Mouse (Mus musculus) MEL (cell line): ENCODE results near the gene BC035947. TPM values are rescaled to one million over a fixed set of nuclear protein-coding genes. Genes with fewer than 3 reads are reported as not detected.

Experiments
- DNase-seq: peaks from one replicate; pipeline ENCODE4 v3.0.0; 2011; ENCODE audit warnings: low read depth, low spot score
- H3K27ac ChIP-seq: 2 replicates; pipeline ENCODE4 v1.5.1; 2012; ENCODE audit warnings: low read depth, mild to moderate bottlenecking, control low read depth, low read length, moderate library complexity; ENCODE audit not compliant: control insufficient read depth
- H3K27me3 ChIP-seq, 2 experiments: fragments of 150-350 bp in 1 of 2; sonication (generic) in 1 of 2; 2 replicates each; pipeline ENCODE4 v1.6.1; 2012; ENCODE audit warnings: low read length in 2 of 2, mild to moderate bottlenecking in 2 of 2, improper control_type of control experiment in 1 of 2, moderate library complexity in 1 of 2; ENCODE audit not compliant: insufficient read depth in 2 of 2, control insufficient read depth in 1 of 2
- H3K36me3 ChIP-seq, 2 experiments: 2 replicates each; pipeline ENCODE4 v1.6.1; 2012 to 2014; ENCODE audit warnings: low read length in 2 of 2, improper control_type of control experiment in 1 of 2, inconsistent platforms in 1 of 2, mild to moderate bottlenecking in 1 of 2; ENCODE audit not compliant: insufficient read depth in 2 of 2, control insufficient read depth in 1 of 2
- H3K4me1 ChIP-seq, 2 experiments: fragments of 150-350 bp in 1 of 2; sonication (generic) in 1 of 2; 2 replicates each; pipeline ENCODE4 v1.6.1; 2012; ENCODE audit warnings: low read length in 2 of 2, improper control_type of control experiment in 1 of 2, mild to moderate bottlenecking in 1 of 2; ENCODE audit not compliant: insufficient read depth in 2 of 2, control insufficient read depth in 1 of 2
- H3K4me3 ChIP-seq, 2 experiments: fragments of 150-350 bp in 1 of 2; sonication (generic) in 1 of 2; 2 replicates each; pipeline ENCODE4 v1.5.1; 2012; ENCODE audit warnings: low read depth in 2 of 2, low read length in 2 of 2, mild to moderate bottlenecking in 2 of 2, moderate library complexity in 2 of 2, control low read depth in 1 of 2, improper control_type of control experiment in 1 of 2; ENCODE audit not compliant: control insufficient read depth in 1 of 2, insufficient read depth in 1 of 2
- H3K79me2 ChIP-seq: 2 replicates; pipeline ENCODE4 v1.6.1; 2012; ENCODE audit warnings: mild to moderate bottlenecking, low read length, moderate library complexity; ENCODE audit not compliant: control insufficient read depth, poor library complexity, insufficient read depth
- H3K9ac ChIP-seq: 2 replicates; pipeline ENCODE4 v1.6.1; 2012; ENCODE audit warnings: low read depth, mild to moderate bottlenecking, control low read depth, low read length, moderate library complexity; ENCODE audit not compliant: control insufficient read depth, poor library complexity, severe bottlenecking
- H3K9me3 ChIP-seq: fragments of 150-350 bp; sonication (generic); replicated peaks from 2 replicates; pipeline ENCODE4 v1.6.1; 2012; ENCODE audit warnings: mild to moderate bottlenecking, low read length, improper control_type of control experiment, moderate library complexity; ENCODE audit not compliant: insufficient read depth
- BHLHE40 ChIP-seq: IDR thresholded peaks from 2 replicates; pipeline ENCODE4 v1.6.1; 2012; ENCODE audit warnings: low read depth, mild to moderate bottlenecking, inconsistent platforms, low read length, improper control_type of control experiment, borderline replicate concordance
- CTCF ChIP-seq, 3 experiments: IDR thresholded peaks in 2 of 3; conservative IDR thresholded peaks in 1 of 3; 2 replicates each; pipeline ENCODE4 v1.5.1; 2011 to 2012; ENCODE audit warnings: low read length in 3 of 3, low read depth in 2 of 3, mild to moderate bottlenecking in 2 of 3, improper control_type of control experiment in 1 of 3, inconsistent platforms in 1 of 3, mixed read lengths in 1 of 3, moderate library complexity in 1 of 3; ENCODE audit not compliant: control insufficient read depth in 1 of 3, insufficient read depth in 1 of 3, poor library complexity in 1 of 3, severe bottlenecking in 1 of 3
- E2F4 ChIP-seq: IDR thresholded peaks from 2 replicates; pipeline ENCODE4 v1.6.1; 2011; ENCODE audit warnings: low read depth, low read length, improper control_type of control experiment, borderline replicate concordance
- ETS1 ChIP-seq: IDR thresholded peaks from 2 replicates; pipeline ENCODE4 v1.6.1; 2012; ENCODE audit warnings: low read depth, mild to moderate bottlenecking, inconsistent platforms, low read length, improper control_type of control experiment, moderate library complexity
- GABPA ChIP-seq: IDR thresholded peaks from 2 replicates; pipeline ENCODE4 v1.6.1; 2012; ENCODE audit warnings: low read depth, mild to moderate bottlenecking, inconsistent platforms, low read length, improper control_type of control experiment, moderate library complexity
- GATA1 ChIP-seq: IDR thresholded peaks from 2 replicates; pipeline ENCODE4 v1.6.1; 2011; ENCODE audit warnings: low read depth, low read length, improper control_type of control experiment
- HCFC1 ChIP-seq: IDR thresholded peaks from 2 replicates; pipeline ENCODE4 v1.6.1; 2012; ENCODE audit warnings: low read depth, mild to moderate bottlenecking, inconsistent platforms, low read length, improper control_type of control experiment, moderate library complexity
- JUND ChIP-seq: IDR thresholded peaks from 2 replicates; pipeline ENCODE4 v1.6.1; 2011; ENCODE audit warnings: low read depth, mild to moderate bottlenecking, improper control_type of control experiment, low read length
- MAFK ChIP-seq: IDR thresholded peaks from 2 replicates; pipeline ENCODE4 v1.6.1; 2011; ENCODE audit warnings: low read depth, mild to moderate bottlenecking, low read length, improper control_type of control experiment, borderline replicate concordance
- MAX ChIP-seq: IDR thresholded peaks from 2 replicates; pipeline ENCODE4 v1.6.1; 2011; ENCODE audit warnings: low read length, improper control_type of control experiment
- MAZ ChIP-seq: IDR thresholded peaks from 2 replicates; pipeline ENCODE4 v1.6.1; 2012; ENCODE audit warnings: low read depth, mild to moderate bottlenecking, inconsistent platforms, low read length, improper control_type of control experiment
- MXI1 ChIP-seq: IDR thresholded peaks from 2 replicates; pipeline ENCODE4 v1.6.1; 2011; ENCODE audit warnings: mild to moderate bottlenecking, low read depth, low read length, improper control_type of control experiment
- NELFE ChIP-seq: IDR thresholded peaks from 2 replicates; pipeline ENCODE4 v1.6.1; 2011; ENCODE audit warnings: low read depth, low read length, improper control_type of control experiment
- NRF1 ChIP-seq: IDR thresholded peaks from 2 replicates; pipeline ENCODE4 v1.6.1; 2014; ENCODE audit warnings: low read depth, mild to moderate bottlenecking, inconsistent platforms, low read length, improper control_type of control experiment, moderate library complexity; ENCODE audit not compliant: poor library complexity, insufficient read depth, severe bottlenecking
- POLR2A ChIP-seq, 2 experiments: IDR thresholded peaks; 2 replicates each; pipeline ENCODE4 v1.6.1; 2011 to 2012; ENCODE audit warnings: low read length in 2 of 2, mild to moderate bottlenecking in 2 of 2, control low read depth in 1 of 2, improper control_type of control experiment in 1 of 2, low read depth in 1 of 2, moderate library complexity in 1 of 2; ENCODE audit not compliant: control insufficient read depth in 1 of 2, insufficient read depth in 1 of 2, poor library complexity in 1 of 2
- POLR2AphosphoS2 ChIP-seq: IDR thresholded peaks from 2 replicates; pipeline ENCODE4 v1.6.1; 2011; ENCODE audit warnings: low read length, improper control_type of control experiment
- RAD21 ChIP-seq: IDR thresholded peaks from 2 replicates; pipeline ENCODE4 v1.6.1; 2011; ENCODE audit warnings: mild to moderate bottlenecking, low read depth, low read length, improper control_type of control experiment
- SMC3 ChIP-seq: IDR thresholded peaks from 2 replicates; pipeline ENCODE4 v1.6.1; 2011; ENCODE audit warnings: low read depth, low read length, improper control_type of control experiment
- USF1 ChIP-seq: IDR thresholded peaks from 2 replicates; pipeline ENCODE4 v1.6.1; 2014; ENCODE audit warnings: low read depth, mild to moderate bottlenecking, inconsistent platforms, low read length, improper control_type of control experiment, moderate library complexity
- USF2 ChIP-seq, 2 experiments: IDR thresholded peaks; 2 replicates each; pipeline ENCODE4 v1.6.1; 2011 to 2012; ENCODE audit warnings: improper control_type of control experiment in 2 of 2, low read length in 2 of 2, borderline replicate concordance in 1 of 2, inconsistent platforms in 1 of 2, low read depth in 1 of 2, mild to moderate bottlenecking in 1 of 2; ENCODE audit not compliant: insufficient read depth in 1 of 2
- polyA plus RNA-seq, 2 experiments: library from polyadenylated mRNA; stranded (reverse) in 1 of 2; unstranded in 1 of 2; fragments of >175 nt in 1 of 2; fragments of >200 nt in 1 of 2; gene quantifications; 2 replicates each; pipeline versions ENCODE4 v1.2.1 to v1.2.4; 2012; ENCODE audit warnings: low replicate concordance in 2 of 2, low read depth in 1 of 2; ENCODE audit not compliant: insufficient read length in 2 of 2, insufficient read depth in 1 of 2, missing spikeins in 1 of 2
- total RNA-seq: library from RNA; depleted of rRNA; stranded (reverse); fragments of 300-350 nt; gene quantifications from 2 replicates; pipeline ENCODE4 v1.2.3, GENCODE M21; 2012

The BC035947 gene
- total and polyA plus RNA-seq, 3 experiments: not detected

DNA sequence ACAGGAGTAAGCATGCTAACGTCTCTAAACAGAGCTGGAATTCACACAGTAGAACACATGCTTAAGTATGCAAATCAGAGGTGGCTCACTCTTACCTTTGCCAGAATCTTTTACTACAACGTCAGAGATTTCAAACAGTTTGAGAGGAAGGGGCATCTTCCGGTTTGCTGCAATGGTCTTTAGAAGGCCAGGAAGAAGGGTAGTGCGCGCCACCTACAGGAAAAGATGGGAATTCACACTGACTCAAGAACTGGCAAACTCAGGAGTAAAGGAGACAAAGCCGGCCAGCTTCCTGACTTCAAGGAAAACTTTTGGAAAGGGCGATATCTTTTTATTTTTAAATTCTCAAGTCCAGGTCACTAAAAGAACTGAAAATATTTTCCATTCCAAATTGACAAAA lies 57.3 kb downstream of the BC035947 start:
- H3K27me3 ChIP-seq: no peaks in the 10 kb centered on the region
- no peaks in the 10 kb centered on the region for H3K9me3 ChIP-seq
- no peaks in the 10 kb centered on the region for H3K79me2 ChIP-seq
- TF ChIP-seq SMC3: 0 out of 2 replicates have a peak, but pooled peaks have one; percentile 14
- TF ChIP-seq GATA1: no peak
- TF ChIP-seq ETS1: no peak
- peak; percentile 18 to 52 (median 42); a peak in 5 of 6 replicates for TF ChIP-seq CTCF (IDR thresholded peaks at IDR 0.05 in 2 of 3, conservative IDR thresholded peaks at IDR 0.05 in 1 of 3; ENCODE audit: control insufficient read depth in 1 of 3, insufficient read depth in 1 of 3, low read depth in 2 of 3, low read length in 3 of 3, poor library complexity in 1 of 3, severe bottlenecking in 1 of 3)
- TF ChIP-seq RAD21: peak; percentile 10
- DNase-seq: peak; percentile 39
- no peak overlapping the region for H3K9ac ChIP-seq
- no peak overlapping the region for H3K4me3 ChIP-seq
- no peaks in the 10 kb centered on the region for H3K4me1 ChIP-seq
- no peak overlapping the region for H3K27ac ChIP-seq
- peaks cover 0 to 19% of the 10 kb centered on the region in 2 experiments; a peak in 2 of 4 replicates for H3K36me3 ChIP-seq

DNA sequence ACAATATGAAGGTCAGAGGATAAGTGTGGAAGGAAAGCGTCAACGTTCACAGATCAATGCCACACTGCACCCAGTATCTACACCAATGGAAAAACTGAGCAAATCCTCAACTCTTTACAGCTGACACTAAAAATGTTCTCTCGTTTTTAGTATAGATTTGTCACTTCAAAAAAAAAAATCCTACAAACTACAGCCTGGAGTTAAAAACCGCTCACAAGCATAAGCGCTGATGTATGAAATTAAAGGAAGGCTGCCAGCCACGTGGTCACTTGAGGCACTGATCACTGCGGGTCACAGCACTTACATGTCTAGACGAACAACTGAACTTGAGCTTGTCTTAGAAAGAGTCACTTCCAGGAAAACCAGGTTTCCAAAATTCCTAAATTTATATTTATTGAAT lies 58.1 kb downstream of the BC035947 start:
- Histone ChIP-seq H3K79me2 (no peaks in the 10 kb centered on the region), H3K36me3 (peaks cover 0 to 27% of the 10 kb centered on the region in 2 experiments; a peak in 2 of 4 replicates), H3K4me1 (no peaks in the 10 kb centered on the region), H3K9me3 (no peaks in the 10 kb centered on the region), H3K4me3 (no peak overlapping the region), H3K27me3 (no peaks in the 10 kb centered on the region), H3K9ac (no peak overlapping the region), H3K27ac (no peak overlapping the region)
- no peak for DNase-seq
- TF ChIP-seq POLR2AphosphoS2 (no peak), E2F4 (no peak), USF2 (IDR thresholded peaks at IDR 0.05; ENCODE audit: borderline replicate concordance in 1 of 2, insufficient read depth in 1 of 2, low read depth in 1 of 2, low read length in 2 of 2) (no peak), JUND (no peak), ETS1 (no peak), MAZ (no peak), MAX (no peak), CTCF (IDR thresholded peaks at IDR 0.05 in 2 of 3, conservative IDR thresholded peaks at IDR 0.05 in 1 of 3; ENCODE audit: control insufficient read depth in 1 of 3, insufficient read depth in 1 of 3, low read depth in 2 of 3, low read length in 3 of 3, poor library complexity in 1 of 3, severe bottlenecking in 1 of 3) (no peak), MAFK (no peak), GABPA (no peak), POLR2A (IDR thresholded peaks at IDR 0.05; ENCODE audit: control insufficient read depth in 1 of 2, insufficient read depth in 1 of 2, low read depth in 1 of 2, low read length in 2 of 2, poor library complexity in 1 of 2) (no peak), NRF1 (no peak), BHLHE40 (no peak), NELFE (no peak), MXI1 (no peak), HCFC1 (no peak), USF1 (no peak)
